Mouse (Mus musculus) MEL (cell line): ENCODE results near the gene Ctnnbl1. TPM values are rescaled to one million over a fixed set of nuclear protein-coding genes. Genes with fewer than 3 reads are reported as not detected.

Experiments used
- DNase-seq: peaks from one replicate; pipeline ENCODE4 v3.0.0; 2011; ENCODE audit warnings: low read depth, low spot score
- H3K27ac ChIP-seq: 2 replicates; pipeline ENCODE4 v1.5.1; 2012; ENCODE audit warnings: low read depth, mild to moderate bottlenecking, control low read depth, low read length, moderate library complexity; ENCODE audit not compliant: control insufficient read depth
- H3K27me3 ChIP-seq, 2 experiments: fragments of 150-350 bp in 1 of 2; sonication (generic) in 1 of 2; 2 replicates each; pipeline ENCODE4 v1.6.1; 2012; ENCODE audit warnings: low read length in 2 of 2, mild to moderate bottlenecking in 2 of 2, improper control_type of control experiment in 1 of 2, moderate library complexity in 1 of 2; ENCODE audit not compliant: insufficient read depth in 2 of 2, control insufficient read depth in 1 of 2
- H3K36me3 ChIP-seq, 2 experiments: 2 replicates each; pipeline ENCODE4 v1.6.1; 2012 to 2014; ENCODE audit warnings: low read length in 2 of 2, improper control_type of control experiment in 1 of 2, inconsistent platforms in 1 of 2, mild to moderate bottlenecking in 1 of 2; ENCODE audit not compliant: insufficient read depth in 2 of 2, control insufficient read depth in 1 of 2
- H3K4me1 ChIP-seq, 2 experiments: fragments of 150-350 bp in 1 of 2; sonication (generic) in 1 of 2; 2 replicates each; pipeline ENCODE4 v1.6.1; 2012; ENCODE audit warnings: low read length in 2 of 2, improper control_type of control experiment in 1 of 2, mild to moderate bottlenecking in 1 of 2; ENCODE audit not compliant: insufficient read depth in 2 of 2, control insufficient read depth in 1 of 2
- H3K4me3 ChIP-seq, 2 experiments: fragments of 150-350 bp in 1 of 2; sonication (generic) in 1 of 2; 2 replicates each; pipeline ENCODE4 v1.5.1; 2012; ENCODE audit warnings: low read depth in 2 of 2, low read length in 2 of 2, mild to moderate bottlenecking in 2 of 2, moderate library complexity in 2 of 2, control low read depth in 1 of 2, improper control_type of control experiment in 1 of 2; ENCODE audit not compliant: control insufficient read depth in 1 of 2, insufficient read depth in 1 of 2
- H3K79me2 ChIP-seq: 2 replicates; pipeline ENCODE4 v1.6.1; 2012; ENCODE audit warnings: mild to moderate bottlenecking, low read length, moderate library complexity; ENCODE audit not compliant: control insufficient read depth, poor library complexity, insufficient read depth
- H3K9ac ChIP-seq: 2 replicates; pipeline ENCODE4 v1.6.1; 2012; ENCODE audit warnings: low read depth, mild to moderate bottlenecking, control low read depth, low read length, moderate library complexity; ENCODE audit not compliant: control insufficient read depth, poor library complexity, severe bottlenecking
- H3K9me3 ChIP-seq: fragments of 150-350 bp; sonication (generic); replicated peaks from 2 replicates; pipeline ENCODE4 v1.6.1; 2012; ENCODE audit warnings: mild to moderate bottlenecking, low read length, improper control_type of control experiment, moderate library complexity; ENCODE audit not compliant: insufficient read depth
- CHD1 ChIP-seq: IDR thresholded peaks from 2 replicates; pipeline ENCODE4 v1.6.1; 2012; ENCODE audit warnings: low read depth, mild to moderate bottlenecking, inconsistent platforms, low read length, improper control_type of control experiment
- CHD2 ChIP-seq: IDR thresholded peaks from 2 replicates; pipeline ENCODE4 v1.6.1; 2011; ENCODE audit warnings: low read length, improper control_type of control experiment
- E2F4 ChIP-seq: IDR thresholded peaks from 2 replicates; pipeline ENCODE4 v1.6.1; 2011; ENCODE audit warnings: low read depth, low read length, improper control_type of control experiment, borderline replicate concordance
- ELF1 ChIP-seq: IDR thresholded peaks from 2 replicates; pipeline ENCODE4 v1.6.1; 2014; ENCODE audit warnings: low read depth, mild to moderate bottlenecking, inconsistent platforms, low read length, improper control_type of control experiment, moderate library complexity
- ETS1 ChIP-seq: IDR thresholded peaks from 2 replicates; pipeline ENCODE4 v1.6.1; 2012; ENCODE audit warnings: low read depth, mild to moderate bottlenecking, inconsistent platforms, low read length, improper control_type of control experiment, moderate library complexity
- GABPA ChIP-seq: IDR thresholded peaks from 2 replicates; pipeline ENCODE4 v1.6.1; 2012; ENCODE audit warnings: low read depth, mild to moderate bottlenecking, inconsistent platforms, low read length, improper control_type of control experiment, moderate library complexity
- GATA1 ChIP-seq: IDR thresholded peaks from 2 replicates; pipeline ENCODE4 v1.6.1; 2011; ENCODE audit warnings: low read depth, low read length, improper control_type of control experiment
- JUND ChIP-seq: IDR thresholded peaks from 2 replicates; pipeline ENCODE4 v1.6.1; 2011; ENCODE audit warnings: low read depth, mild to moderate bottlenecking, improper control_type of control experiment, low read length
- KAT2A ChIP-seq: conservative IDR thresholded peaks from 2 replicates; pipeline ENCODE4 v1.6.1; 2012; ENCODE audit warnings: low read depth, low read length, improper control_type of control experiment, inconsistent platforms
- MAFK ChIP-seq: IDR thresholded peaks from 2 replicates; pipeline ENCODE4 v1.6.1; 2011; ENCODE audit warnings: low read depth, mild to moderate bottlenecking, low read length, improper control_type of control experiment, borderline replicate concordance
- MAX ChIP-seq: IDR thresholded peaks from 2 replicates; pipeline ENCODE4 v1.6.1; 2011; ENCODE audit warnings: low read length, improper control_type of control experiment
- MAZ ChIP-seq: IDR thresholded peaks from 2 replicates; pipeline ENCODE4 v1.6.1; 2012; ENCODE audit warnings: low read depth, mild to moderate bottlenecking, inconsistent platforms, low read length, improper control_type of control experiment
- MEF2A ChIP-seq: IDR thresholded peaks from 2 replicates; pipeline ENCODE4 v1.6.1; 2014; ENCODE audit warnings: low read depth, mild to moderate bottlenecking, inconsistent platforms, low read length, improper control_type of control experiment; ENCODE audit not compliant: poor library complexity, insufficient replicate concordance, severe bottlenecking; ENCODE audit errors: extremely low read depth
- MXI1 ChIP-seq: IDR thresholded peaks from 2 replicates; pipeline ENCODE4 v1.6.1; 2011; ENCODE audit warnings: mild to moderate bottlenecking, low read depth, low read length, improper control_type of control experiment
- MYB ChIP-seq: IDR thresholded peaks from 2 replicates; pipeline ENCODE4 v1.6.1; 2011; ENCODE audit warnings: mild to moderate bottlenecking, low read depth, low read length, improper control_type of control experiment
- MYC ChIP-seq: IDR thresholded peaks from 2 replicates; pipeline ENCODE4 v1.6.1; 2011; ENCODE audit warnings: low read depth, mild to moderate bottlenecking, low read length, improper control_type of control experiment, moderate library complexity
- NELFE ChIP-seq: IDR thresholded peaks from 2 replicates; pipeline ENCODE4 v1.6.1; 2011; ENCODE audit warnings: low read depth, low read length, improper control_type of control experiment
- NRF1 ChIP-seq: IDR thresholded peaks from 2 replicates; pipeline ENCODE4 v1.6.1; 2014; ENCODE audit warnings: low read depth, mild to moderate bottlenecking, inconsistent platforms, low read length, improper control_type of control experiment, moderate library complexity; ENCODE audit not compliant: poor library complexity, insufficient read depth, severe bottlenecking
- POLR2A ChIP-seq, 2 experiments: IDR thresholded peaks; 2 replicates each; pipeline ENCODE4 v1.6.1; 2011 to 2012; ENCODE audit warnings: low read length in 2 of 2, mild to moderate bottlenecking in 2 of 2, control low read depth in 1 of 2, improper control_type of control experiment in 1 of 2, low read depth in 1 of 2, moderate library complexity in 1 of 2; ENCODE audit not compliant: control insufficient read depth in 1 of 2, insufficient read depth in 1 of 2, poor library complexity in 1 of 2
- POLR2AphosphoS2 ChIP-seq: IDR thresholded peaks from 2 replicates; pipeline ENCODE4 v1.6.1; 2011; ENCODE audit warnings: low read length, improper control_type of control experiment
- POLR2AphosphoS5 ChIP-seq: IDR thresholded peaks from 2 replicates; pipeline ENCODE4 v1.6.1; 2012; ENCODE audit warnings: low read depth, borderline replicate concordance, mild to moderate bottlenecking, inconsistent platforms, low read length, moderate library complexity, mixed read lengths
- SIN3A ChIP-seq: IDR thresholded peaks from 2 replicates; pipeline ENCODE4 v1.6.1; 2012; ENCODE audit warnings: low read length, improper control_type of control experiment, inconsistent platforms
- SMC3 ChIP-seq: IDR thresholded peaks from 2 replicates; pipeline ENCODE4 v1.6.1; 2011; ENCODE audit warnings: low read depth, low read length, improper control_type of control experiment
- TAL1 ChIP-seq: IDR thresholded peaks from 2 replicates; pipeline ENCODE4 v1.6.1; 2012; ENCODE audit warnings: mild to moderate bottlenecking, inconsistent platforms, low read length, moderate library complexity, mixed read lengths
- TBP ChIP-seq: IDR thresholded peaks from 2 replicates; pipeline ENCODE4 v1.8.0; 2011; ENCODE audit warnings: low read depth, low read length, improper control_type of control experiment
- TCF12 ChIP-seq: IDR thresholded peaks from 2 replicates; pipeline ENCODE4 v1.6.1; 2014; ENCODE audit warnings: low read depth, mild to moderate bottlenecking, inconsistent platforms, low read length, improper control_type of control experiment, moderate library complexity
- UBTF ChIP-seq: IDR thresholded peaks from 2 replicates; pipeline ENCODE4 v1.6.1; 2012; ENCODE audit warnings: low read depth, mild to moderate bottlenecking, inconsistent platforms, low read length, improper control_type of control experiment, moderate library complexity, borderline replicate concordance; ENCODE audit not compliant: insufficient read depth
- ZC3H11A ChIP-seq: IDR thresholded peaks from 2 replicates; pipeline ENCODE4 v1.6.1; 2012; ENCODE audit warnings: low read depth, mild to moderate bottlenecking, inconsistent platforms, low read length, improper control_type of control experiment
- ZKSCAN1 ChIP-seq: IDR thresholded peaks from 2 replicates; pipeline ENCODE4 v1.6.1; 2012; ENCODE audit warnings: low read depth, mild to moderate bottlenecking, inconsistent platforms, low read length, improper control_type of control experiment, moderate library complexity
- ZMIZ1 ChIP-seq: IDR thresholded peaks from 2 replicates; pipeline ENCODE4 v1.6.1; 2012; ENCODE audit warnings: low read depth, mild to moderate bottlenecking, inconsistent platforms, low read length, improper control_type of control experiment, moderate library complexity
- ZNF384 ChIP-seq: IDR thresholded peaks from 2 replicates; pipeline ENCODE4 v1.6.1; 2012; ENCODE audit warnings: low read depth, mild to moderate bottlenecking, inconsistent platforms, low read length, improper control_type of control experiment
- polyA plus RNA-seq, 2 experiments: library from polyadenylated mRNA; stranded (reverse) in 1 of 2; unstranded in 1 of 2; fragments of >175 nt in 1 of 2; fragments of >200 nt in 1 of 2; gene quantifications; 2 replicates each; pipeline versions ENCODE4 v1.2.1 to v1.2.4; 2012; ENCODE audit warnings: low replicate concordance in 2 of 2, low read depth in 1 of 2; ENCODE audit not compliant: insufficient read length in 2 of 2, insufficient read depth in 1 of 2, missing spikeins in 1 of 2
- total RNA-seq: library from RNA; depleted of rRNA; stranded (reverse); fragments of 300-350 nt; gene quantifications from 2 replicates; pipeline ENCODE4 v1.2.3, GENCODE M21; 2012

The Ctnnbl1 gene
- total and polyA plus RNA-seq, 3 experiments = 60.7 to 61.7 TPM; not detected in 1

DNA sequence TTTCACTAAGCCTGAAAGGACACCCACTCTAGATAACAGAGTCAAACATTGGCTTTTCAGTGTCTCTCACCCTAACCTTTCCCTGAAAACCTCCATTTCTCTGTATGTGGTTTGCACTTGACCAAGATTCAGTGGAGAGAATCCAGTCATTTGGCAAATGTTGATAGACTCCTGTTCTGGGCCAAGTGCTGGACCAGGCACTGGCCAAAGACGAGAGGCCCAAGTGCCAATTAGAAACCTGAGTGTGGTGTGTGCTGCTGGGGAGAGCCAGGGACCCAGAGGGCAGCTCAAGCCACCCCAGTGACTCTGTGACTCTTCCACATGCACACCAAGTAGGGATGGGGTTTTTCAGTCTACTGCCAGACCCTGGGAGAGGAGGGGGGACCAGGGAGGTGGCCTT is 136.5 kb downstream of the Ctnnbl1 start:
- H3K36me3 ChIP-seq = no peaks in the 10 kb centered on the region
- H3K4me1 ChIP-seq = no peaks in the 10 kb centered on the region
- TF ChIP-seq CHD1 (no peak), NRF1 (no peak), MXI1 (no peak), MYC (no peak), CHD2 (no peak), ETS1 (no peak), JUND (no peak), MYB (no peak), ZC3H11A (no peak), ZNF384 (no peak), MEF2A (no peak), GABPA (no peak), POLR2AphosphoS5 (no peak), TCF12 (no peak), POLR2AphosphoS2 (no peak), ZMIZ1 (no peak), POLR2A (IDR thresholded peaks at IDR 0.05; ENCODE audit: control insufficient read depth in 1 of 2, insufficient read depth in 1 of 2, low read depth in 1 of 2, low read length in 2 of 2, poor library complexity in 1 of 2) (no peak), MAZ (no peak), SIN3A (no peak), SMC3 (no peak)
- no peak for DNase-seq
- no peak overlapping the region for H3K27ac ChIP-seq
- H3K4me3 ChIP-seq = no peak overlapping the region
- no peaks in the 10 kb centered on the region for H3K9me3 ChIP-seq
- no peaks in the 10 kb centered on the region for H3K27me3 ChIP-seq
- no peak overlapping the region for H3K9ac ChIP-seq
- no peaks in the 10 kb centered on the region for H3K79me2 ChIP-seq

DNA sequence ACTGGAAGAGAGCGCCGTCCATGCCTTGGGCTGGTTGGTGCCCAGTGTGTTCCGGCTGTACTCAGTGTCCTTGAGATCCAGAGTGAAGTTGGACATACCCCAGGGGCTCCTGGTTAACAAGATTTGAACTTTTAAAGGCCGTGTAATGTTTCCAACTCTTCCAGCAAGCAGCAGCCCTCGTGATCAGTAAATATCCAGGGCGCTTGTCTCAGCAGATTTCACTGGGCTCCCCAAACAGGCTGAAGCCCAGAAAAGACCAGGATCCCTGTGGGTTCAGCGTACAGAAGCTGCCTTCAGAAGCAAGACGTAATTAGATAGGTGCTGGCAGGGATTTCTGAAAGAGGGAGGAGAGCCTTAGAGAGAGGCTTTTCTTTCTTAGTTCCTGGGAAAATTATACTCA is 137.9 kb downstream of the Ctnnbl1 start:
- Histone ChIP-seq H3K9ac (no peak overlapping the region), H3K4me3 (no peak overlapping the region), H3K27me3 (no peaks in the 10 kb centered on the region), H3K79me2 (no peaks in the 10 kb centered on the region), H3K27ac (no peak overlapping the region), H3K4me1 (no peaks in the 10 kb centered on the region), H3K36me3 (peaks cover 0 to 3% of the 10 kb centered on the region in 2 experiments; a peak in 1 of 4 replicates), H3K9me3 (no peaks in the 10 kb centered on the region)
- DNase-seq = no peak
- no peak for TF ChIP-seq MYB
- no peak for TF ChIP-seq NELFE
- no peak for TF ChIP-seq MAX
- TF ChIP-seq TBP = no peak
- no peak for TF ChIP-seq GATA1
- no peak for TF ChIP-seq MAZ
- TF ChIP-seq KAT2A = no peak
- TF ChIP-seq E2F4 = no peak
- no peak for TF ChIP-seq TCF12
- no peak for TF ChIP-seq POLR2A (IDR thresholded peaks at IDR 0.05; ENCODE audit: control insufficient read depth in 1 of 2, insufficient read depth in 1 of 2, low read depth in 1 of 2, low read length in 2 of 2, poor library complexity in 1 of 2)
- TF ChIP-seq ZKSCAN1 = no peak
- no peak for TF ChIP-seq ELF1
- no peak for TF ChIP-seq UBTF
- no peak for TF ChIP-seq SMC3
- TF ChIP-seq TAL1 = no peak
- no peak for TF ChIP-seq MYC
- no peak for TF ChIP-seq CHD2
- no peak for TF ChIP-seq MAFK
- no peak for TF ChIP-seq SIN3A
